In genomic region chr7:4995268-4996002, GRCm38 (mm10) we compare ENCODE assay signal across 8 mouse cellular contexts. TPM values are rescaled to one million over a fixed set of nuclear protein-coding genes. Genes with fewer than 3 reads are reported as not detected.
DNase-seq lines count a peak whose midpoint lies in the region; ATAC-seq and TF ChIP-seq lines count a peak whose summit lies in the region.

No protein-coding gene starts in this region.

- no peak for TF ChIP-seq CTCF in small intestine, adult 2 months (IDR thresholded peaks at IDR 0.05; ENCODE audit: extremely low read depth, insufficient read length, insufficient replicate concordance, low read depth, low read length)

- ATAC-seq in megakaryocyte, adult 5-6 weeks (ENCODE audit: poor library complexity, severe bottlenecking) = no peak
- no peak for ATAC-seq in forebrain, embryonic 12.5 days (ENCODE audit: low FRiP score)
- peak; percentile 75 for ATAC-seq in limb, embryonic 12.5 days (ENCODE audit: insufficient number of reproducible peaks, insufficient read depth, low FRiP score, low TSS enrichment, low read depth)
- no peak for ATAC-seq in monocyte, adult 5-6 weeks (replicated peaks; ENCODE audit: insufficient number of reproducible peaks, low FRiP score, low TSS enrichment, poor library complexity, severe bottlenecking)

- H3K9ac ChIP-seq in forebrain, embryonic 12.5 days = peak overlapping the region; percentile 90
- peak overlapping the region; percentile 74 for H3K9ac ChIP-seq in limb, embryonic 12.5 days (replicated peaks)

- H3K4me2 ChIP-seq in forebrain, embryonic 12.5 days = peak overlapping the region; percentile 82
- peak overlapping the region; percentile 83 for H3K4me2 ChIP-seq in limb, embryonic 12.5 days

- DNase-seq in retina, embryonic 14.5 days (ENCODE audit: low spot score) = no peak
- no peak for DNase-seq in ovary, postnatal 14 days (ENCODE audit: low spot score)

- 8% methylated on average over 15 of the region's 19 CpGs for WGBS in forebrain, embryonic 12.5 days
- WGBS in limb, embryonic 12.5 days = 5% methylated on average over 19 of the region's 19 CpGs
- 8% methylated on average over 19 of the region's 19 CpGs for WGBS in small intestine, adult 2 months

- no peak for TF ChIP-seq POLR2A in small intestine, adult 2 months (IDR thresholded peaks at IDR 0.05; ENCODE audit: low read depth, low read length)

- H3K4me1 ChIP-seq in megakaryocyte, embryonic 14.5 days = peaks cover 22% of the 10 kb centered on the region
- H3K4me1 ChIP-seq in forebrain, embryonic 12.5 days = peaks cover 36% of the 10 kb centered on the region
- H3K4me1 ChIP-seq in limb, embryonic 12.5 days (replicated peaks) = peaks cover 25% of the 10 kb centered on the region
- peaks cover 9% of the 10 kb centered on the region; the same call in 1 of the 2 replicates for H3K4me1 ChIP-seq in small intestine, adult 2 months (ENCODE audit: control insufficient read depth, insufficient read depth, insufficient read length, low read length)

- peak overlapping the region; percentile 47; the same call in 1 of the 2 replicates for H3K27ac ChIP-seq in forebrain, embryonic 12.5 days
- H3K27ac ChIP-seq in limb, embryonic 12.5 days = no peak overlapping the region
- no peak overlapping the region for H3K27ac ChIP-seq in small intestine, adult 2 months (ENCODE audit: insufficient read depth, low read depth, low read length)

- peaks cover 26% of the 10 kb centered on the region for H3K36me3 ChIP-seq in megakaryocyte, embryonic 14.5 days (replicated peaks; ENCODE audit: low read length)
- peaks cover 37% of the 10 kb centered on the region for H3K36me3 ChIP-seq in forebrain, embryonic 12.5 days (replicated peaks)
- peaks cover 34% of the 10 kb centered on the region for H3K36me3 ChIP-seq in limb, embryonic 12.5 days
- H3K36me3 ChIP-seq in small intestine, adult 2 months (ENCODE audit: control insufficient read depth, insufficient read depth, low read length) = peaks cover 11% of the 10 kb centered on the region; the same call in 1 of the 2 replicates

- peaks cover 5% of the 10 kb centered on the region for H3K27me3 ChIP-seq in megakaryocyte, embryonic 14.5 days (replicated peaks)
- H3K27me3 ChIP-seq in forebrain, embryonic 12.5 days = peaks cover 25% of the 10 kb centered on the region
- H3K27me3 ChIP-seq in limb, embryonic 12.5 days = peaks cover 33% of the 10 kb centered on the region
- H3K27me3 ChIP-seq in small intestine, adult 2 months (ENCODE audit: control insufficient read depth, insufficient read depth, low read length) = no peaks in the 10 kb centered on the region

- H3K4me3 ChIP-seq in megakaryocyte, embryonic 14.5 days (replicated peaks) = peak overlapping the region; percentile 93
- H3K4me3 ChIP-seq in forebrain, embryonic 12.5 days (replicated peaks) = peak overlapping the region; percentile 68
- peak overlapping the region; percentile 59 for H3K4me3 ChIP-seq in limb, embryonic 12.5 days (replicated peaks)
- H3K4me3 ChIP-seq in small intestine, adult 2 months (ENCODE audit: low read depth, low read length) = peak overlapping the region; percentile 98

- H3K9me3 ChIP-seq in megakaryocyte, embryonic 14.5 days = peaks cover 44% of the 10 kb centered on the region
- H3K9me3 ChIP-seq in forebrain, embryonic 12.5 days = peaks cover 17% of the 10 kb centered on the region; the same call in 1 of the 2 replicates
- peaks cover 22% of the 10 kb centered on the region for H3K9me3 ChIP-seq in limb, embryonic 12.5 days

RNA-seq across cellular contexts. Expression of gene Zfp579, which starts 0.5 kb away (rescaled TPM):
- 48.1 and 103 TPM in 2 replicates for polyA plus RNA-seq in megakaryocyte, embryonic 14.5 days (2012; ENCODE audit: insufficient read depth, low replicate concordance)
- 5.7 and 14.9 TPM in 2 replicates for total RNA-seq in megakaryocyte, adult 5-6 weeks (2015)
- total RNA-seq in megakaryocyte, adult 5-6 weeks (2017) = 0.81 and 0.89 TPM in 2 replicates
- 55.9 and 56.9 TPM in 2 replicates for polyA plus RNA-seq in forebrain, embryonic 12.5 days (2016; fragmentation: Nextera tagmentation; extraction: Ambion mirVana)
- polyA plus RNA-seq in limb, embryonic 12.5 days (2016; fragmentation: Nextera tagmentation; extraction: Ambion mirVana) = 34.0 and 39.9 TPM in 2 replicates
- 24.7 and 52.4 TPM in 2 replicates for polyA plus RNA-seq in small intestine, adult 2 months (2012; rRNA removed)
- 1.2 to 2.5 TPM (median 1.3 TPM) in 3 replicates for total RNA-seq in monocyte, adult 5-6 weeks (2017)

RNA-seq across cellular contexts. Expression of gene Zfp524, which starts 18.8 kb away (rescaled TPM):
- polyA plus RNA-seq in megakaryocyte, embryonic 14.5 days (2012; ENCODE audit: insufficient read depth, low replicate concordance) = 68.6 and 88.3 TPM in 2 replicates
- 24.8 and 26.2 TPM in 2 replicates for total RNA-seq in megakaryocyte, adult 5-6 weeks (2015)
- 13.5 and 13.9 TPM in 2 replicates for total RNA-seq in megakaryocyte, adult 5-6 weeks (2017)
- 9.5 and 9.6 TPM in 2 replicates for polyA plus RNA-seq in forebrain, embryonic 12.5 days (2016; fragmentation: Nextera tagmentation; extraction: Ambion mirVana)
- polyA plus RNA-seq in limb, embryonic 12.5 days (2016; fragmentation: Nextera tagmentation; extraction: Ambion mirVana) = 7.1 and 7.8 TPM in 2 replicates
- 25.2 and 51.0 TPM in 2 replicates for polyA plus RNA-seq in small intestine, adult 2 months (2012; rRNA removed)
- total RNA-seq in monocyte, adult 5-6 weeks (2017) = 4.4 to 12.1 TPM (median 5.1 TPM) in 3 replicates

RNA-seq across cellular contexts. Expression of gene Fiz1, which starts 19.1 kb away (rescaled TPM):
- 17.2 and 28.0 TPM in 2 replicates for polyA plus RNA-seq in megakaryocyte, embryonic 14.5 days (2012; ENCODE audit: insufficient read depth, low replicate concordance)
- 19.2 and 20.6 TPM in 2 replicates for total RNA-seq in megakaryocyte, adult 5-6 weeks (2015)
- total RNA-seq in megakaryocyte, adult 5-6 weeks (2017) = 9.3 and 12.1 TPM in 2 replicates
- 64.9 and 67.3 TPM in 2 replicates for polyA plus RNA-seq in forebrain, embryonic 12.5 days (2016; fragmentation: Nextera tagmentation; extraction: Ambion mirVana)
- 57.9 and 58.9 TPM in 2 replicates for polyA plus RNA-seq in limb, embryonic 12.5 days (2016; fragmentation: Nextera tagmentation; extraction: Ambion mirVana)
- polyA plus RNA-seq in small intestine, adult 2 months (2012; rRNA removed) = 14.5 and 31.4 TPM in 2 replicates
- total RNA-seq in monocyte, adult 5-6 weeks (2017) = 12.5 to 26.2 TPM (median 14.6 TPM) in 3 replicates

RNA-seq across cellular contexts. Expression of gene Gm44973, which starts 19.9 kb away (rescaled TPM):
- polyA plus RNA-seq in megakaryocyte, embryonic 14.5 days (2012; ENCODE audit: insufficient read depth, low replicate concordance) = not detected in 2 replicates
- total RNA-seq in megakaryocyte, adult 5-6 weeks (2015) = 0.30 TPM in 1 of 2 replicates, not detected in the other
- total RNA-seq in megakaryocyte, adult 5-6 weeks (2017) = not detected in 2 replicates
- polyA plus RNA-seq in forebrain, embryonic 12.5 days (2016; fragmentation: Nextera tagmentation; extraction: Ambion mirVana) = 0.69 TPM in 1 of 2 replicates, not detected in the other
- 1.2 TPM in 1 of 2 replicates, not detected in the other for polyA plus RNA-seq in limb, embryonic 12.5 days (2016; fragmentation: Nextera tagmentation; extraction: Ambion mirVana)
- 0.35 TPM in 1 of 2 replicates, not detected in the other for polyA plus RNA-seq in small intestine, adult 2 months (2012; rRNA removed)
- total RNA-seq in monocyte, adult 5-6 weeks (2017) = not detected in 3 replicates

RNA-seq across cellular contexts. Expression of gene Sbk3, which starts 24.5 kb away (rescaled TPM):
- polyA plus RNA-seq in megakaryocyte, embryonic 14.5 days (2012; ENCODE audit: insufficient read depth, low replicate concordance) = 0.06 TPM in 1 of 2 replicates, not detected in the other
- total RNA-seq in megakaryocyte, adult 5-6 weeks (2015) = 0.09 TPM in 1 of 2 replicates, not detected in the other
- not detected in 2 replicates for total RNA-seq in megakaryocyte, adult 5-6 weeks (2017)
- polyA plus RNA-seq in forebrain, embryonic 12.5 days (2016; fragmentation: Nextera tagmentation; extraction: Ambion mirVana) = not detected in 2 replicates
- polyA plus RNA-seq in limb, embryonic 12.5 days (2016; fragmentation: Nextera tagmentation; extraction: Ambion mirVana) = not detected in 2 replicates
- polyA plus RNA-seq in small intestine, adult 2 months (2012; rRNA removed) = not detected in 2 replicates
- total RNA-seq in monocyte, adult 5-6 weeks (2017) = not detected in 3 replicates
